Mouse (Mus musculus) limb, embryonic 14.5 days (tissue): Measurements from ENCODE around the gene Med20. TPM values are rescaled to one million over a fixed set of nuclear protein-coding genes. Genes with fewer than 3 reads are reported as not detected.

Experiments
- ATAC-seq: fragments of 200-750 bp; cut with Nextera tagmentation; 2 replicates; pipeline ENCODE4 v1.8.0; 2017; ENCODE audit warnings: low read depth, moderate number of reproducible peaks, moderate TSS enrichment; ENCODE audit not compliant: low FRiP score
- DNase-seq: peaks from one replicate; pipeline ENCODE4 v3.0.0-alpha.2; 2015; ENCODE audit warnings: low spot score
- H3K27ac ChIP-seq: fragments of 300-500 bp; sonication (generic); replicated peaks from 2 replicates; pipeline ENCODE4 v1.5.1; 2014; ENCODE audit warnings: low read depth, mild to moderate bottlenecking, low read length, moderate library complexity, mixed read lengths
- H3K27me3 ChIP-seq: fragments of 300-500 bp; sonication (generic); 2 replicates; pipeline ENCODE4 v1.6.1; 2014; ENCODE audit warnings: low read length, mixed read lengths; ENCODE audit not compliant: control insufficient read depth, insufficient read depth
- H3K36me3 ChIP-seq: fragments of 300-500 bp; sonication (generic); 2 replicates; pipeline ENCODE4 v1.6.1; 2014; ENCODE audit warnings: mild to moderate bottlenecking, low read length, moderate library complexity, mixed read lengths; ENCODE audit not compliant: control insufficient read depth, insufficient read depth
- H3K4me1 ChIP-seq: fragments of 300-500 bp; sonication (generic); 2 replicates; pipeline ENCODE4 v1.6.1; 2014; ENCODE audit warnings: antibody characterized with exemption, low read length, mixed read lengths; ENCODE audit not compliant: control insufficient read depth, insufficient read depth
- H3K4me2 ChIP-seq: fragments of 300-500 bp; sonication (generic); replicated peaks from 2 replicates; pipeline ENCODE4 v1.6.1; 2014; ENCODE audit warnings: low read depth, mild to moderate bottlenecking, low read length, moderate library complexity; ENCODE audit not compliant: severe bottlenecking
- H3K4me3 ChIP-seq: fragments of 300-500 bp; sonication (generic); replicated peaks from 2 replicates; pipeline ENCODE4 v1.5.1; 2014; ENCODE audit warnings: low read length
- H3K9ac ChIP-seq: fragments of 300-500 bp; sonication (generic); 2 replicates; pipeline ENCODE4 v1.6.1; 2014; ENCODE audit warnings: mild to moderate bottlenecking, low read depth, low read length, moderate library complexity; ENCODE audit not compliant: severe bottlenecking
- H3K9me3 ChIP-seq: fragments of 300-500 bp; sonication (generic); 2 replicates; pipeline ENCODE4 v1.6.1; 2016; ENCODE audit warnings: low read length; ENCODE audit not compliant: control insufficient read depth
- POLR2A ChIP-seq: fragments of 200-500 bp; IDR thresholded peaks from 2 replicates; pipeline ENCODE4 v1.8.0; 2012; ENCODE audit warnings: inconsistent platforms, mild to moderate bottlenecking, moderate library complexity, borderline replicate concordance; ENCODE audit not compliant: insufficient read depth, insufficient read length; ENCODE audit errors: extremely low read depth
- WGBS: fragments of 180-500 bp; shearing (Covaris S2); extraction: QIAGEN DNeasy Blood & Tissue Kit; methylation state at CpG from one replicate; pipeline ENCODE4 v1.1.7; 2014; 5-methylcytosine and 5-hydroxymethylcytosine counted together
- polyA plus RNA-seq, 2 experiments: library from polyadenylated mRNA; depleted of rRNA in 1 of 2; stranded (reverse) in 1 of 2; unstranded in 1 of 2; fragments of >200 nt; fragmentation: Nextera tagmentation in 1 of 2; extraction: Ambion mirVana in 1 of 2; gene quantifications; 2 replicates each; pipeline versions ENCODE4 v1.2.1 to v1.2.3; 2012 to 2014

Med20 gene
- polyA plus RNA-seq, 2 experiments, result 50.6 to 59.5 TPM

DNA sequence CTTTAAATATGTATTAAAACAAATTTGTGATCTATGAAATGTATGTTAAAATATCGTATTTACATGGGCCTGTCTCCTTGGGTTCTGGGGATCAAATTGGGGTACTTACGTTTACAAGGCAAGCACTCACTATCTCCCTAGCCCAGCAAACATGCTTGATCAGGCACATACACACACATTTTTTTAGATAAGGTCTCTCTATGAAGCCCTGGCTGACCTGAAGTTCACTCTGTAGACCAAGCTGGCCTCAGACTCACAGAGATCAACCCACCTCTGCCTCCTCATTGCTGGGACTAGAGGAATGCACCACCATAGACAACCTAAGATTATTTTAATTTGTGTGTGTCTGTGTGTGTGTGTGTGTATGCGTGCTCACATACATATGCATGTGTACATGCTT, 43.0 kb upstream of the Med20 start:
- DNase-seq (no peak), ATAC-seq (no peak)

GRCm38 (mm10) chr17:47568951-47569527, 42.3 kb upstream of the Med20 start:
- H3K9me3 ChIP-seq, result no peaks in the 10 kb centered on the region
- 88% methylated on average over 10 of the region's 10 CpGs for WGBS
- no peaks in the 10 kb centered on the region for H3K27me3 ChIP-seq
- H3K36me3 ChIP-seq, result no peaks in the 10 kb centered on the region
- TF ChIP-seq POLR2A, result no peak
- H3K4me1 ChIP-seq, result no peaks in the 10 kb centered on the region
- no peak for DNase-seq
- no peak overlapping the region for H3K4me2 ChIP-seq
- no peak overlapping the region for H3K27ac ChIP-seq
- no peak overlapping the region for H3K4me3 ChIP-seq
- no peak for ATAC-seq
- no peak overlapping the region for H3K9ac ChIP-seq

More for the DNA sequence above, 43.0 kb upstream of the Med20 start:
- H3K36me3 ChIP-seq, result no peaks in the 10 kb centered on the region
- TF ChIP-seq POLR2A, result no peak
- 97% methylated on average over 3 of the region's 3 CpGs for WGBS
- H3K9me3 ChIP-seq, result no peaks in the 10 kb centered on the region
- no peak overlapping the region for H3K4me3 ChIP-seq
- no peaks in the 10 kb centered on the region for H3K27me3 ChIP-seq
- no peak overlapping the region for H3K27ac ChIP-seq
- H3K4me2 ChIP-seq, result no peak overlapping the region
- no peak overlapping the region for H3K9ac ChIP-seq
- no peaks in the 10 kb centered on the region for H3K4me1 ChIP-seq

- no peak for DNase-seq
- no peak overlapping the region for H3K9ac ChIP-seq
- TF ChIP-seq POLR2A, result no peak
- no peaks in the 10 kb centered on the region for H3K4me1 ChIP-seq
- H3K27ac ChIP-seq, result peak overlapping the region; percentile 65; the same call in 1 of the 2 replicates
- H3K9me3 ChIP-seq, result no peaks in the 10 kb centered on the region
- H3K36me3 ChIP-seq, result no peaks in the 10 kb centered on the region
- 50% methylated on average over 7 of the region's 7 CpGs for WGBS
- no peak for ATAC-seq
- H3K27me3 ChIP-seq, result no peaks in the 10 kb centered on the region
- H3K4me2 ChIP-seq, result no peak overlapping the region
- no peak overlapping the region for H3K4me3 ChIP-seq
Observed at GRCm38 (mm10) chr17:47571621-47572020, 39.8 kb upstream of the Med20 start.

DNA sequence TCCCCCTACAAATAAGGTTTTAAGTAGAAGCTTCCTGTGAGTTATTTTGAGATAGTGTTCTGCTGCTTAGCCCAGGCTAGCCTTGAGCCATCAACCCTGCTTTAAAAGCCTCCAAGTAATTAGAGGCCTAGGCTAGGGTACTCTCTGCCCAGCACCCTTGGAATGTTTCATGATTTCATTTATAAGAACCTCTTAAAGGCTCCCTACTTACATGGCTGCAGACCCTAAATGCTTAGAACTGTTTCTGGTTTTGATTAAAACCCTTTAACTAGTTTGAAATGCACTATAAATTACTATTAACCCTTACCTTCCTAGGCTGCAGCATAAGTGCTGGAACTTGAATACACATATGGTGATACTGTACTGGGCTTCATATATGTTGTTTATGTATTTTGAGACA, 38.9 kb upstream of the Med20 start:
- no peak overlapping the region for H3K4me3 ChIP-seq
- no peaks in the 10 kb centered on the region for H3K9me3 ChIP-seq
- H3K9ac ChIP-seq, result no peak overlapping the region
- no peak for TF ChIP-seq POLR2A
- DNase-seq, result no peak
- no peak overlapping the region for H3K4me2 ChIP-seq
- H3K4me1 ChIP-seq, result no peaks in the 10 kb centered on the region
- no peak for ATAC-seq
- H3K27ac ChIP-seq, result peak overlapping the region; percentile 65
- H3K27me3 ChIP-seq, result no peaks in the 10 kb centered on the region
- H3K36me3 ChIP-seq, result no peaks in the 10 kb centered on the region

DNA sequence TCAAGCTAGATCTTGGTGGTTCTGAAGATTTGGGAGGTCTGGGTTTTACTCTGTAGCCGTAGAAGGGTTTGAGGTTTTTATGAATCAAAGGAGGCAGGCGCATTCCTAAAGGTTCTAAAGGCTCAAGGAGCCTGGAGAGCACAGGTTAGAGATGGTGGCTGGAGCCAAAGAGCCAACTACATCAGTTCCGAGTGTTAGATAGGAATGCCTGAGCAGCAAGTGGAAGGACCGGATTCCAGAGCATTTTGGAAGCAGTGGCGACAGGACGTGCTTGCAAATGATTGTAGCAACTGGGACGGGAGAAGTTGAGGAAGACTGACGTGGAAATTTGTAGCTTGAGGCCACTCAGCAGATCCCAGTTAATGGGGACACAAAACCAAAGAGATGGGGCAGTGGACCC, 37.4 kb upstream of the Med20 start:
- no peak for DNase-seq
- H3K4me3 ChIP-seq, result no peak overlapping the region
- H3K9me3 ChIP-seq, result no peaks in the 10 kb centered on the region
- no peaks in the 10 kb centered on the region for H3K4me1 ChIP-seq
- no peak overlapping the region for H3K4me2 ChIP-seq
- no peaks in the 10 kb centered on the region for H3K27me3 ChIP-seq
- H3K27ac ChIP-seq, result no peak overlapping the region
- no peak for ATAC-seq
- TF ChIP-seq POLR2A, result no peak
- whole genome bisulfite sequencing, result 54% methylated on average over 8 of the region's 8 CpGs
- no peak overlapping the region for H3K9ac ChIP-seq
- H3K36me3 ChIP-seq, result no peaks in the 10 kb centered on the region

GRCm38 (mm10) chr17:47574830-47575229, 36.6 kb upstream of the Med20 start:
- H3K9ac ChIP-seq, result no peak overlapping the region
- ATAC-seq (no peak), DNase-seq (no peak)
- 64% methylated on average over 11 of the region's 11 CpGs for WGBS
- H3K27me3 ChIP-seq, result no peaks in the 10 kb centered on the region
- H3K36me3 ChIP-seq, result no peaks in the 10 kb centered on the region
- H3K4me1 ChIP-seq, result no peaks in the 10 kb centered on the region
- H3K4me3 ChIP-seq, result no peak overlapping the region
- no peaks in the 10 kb centered on the region for H3K9me3 ChIP-seq
- TF ChIP-seq POLR2A, result no peak
- H3K4me2 ChIP-seq, result no peak overlapping the region
- 0 out of 2 replicates have a peak overlapping the region, but pooled peaks have one; percentile 33 for H3K27ac ChIP-seq
